1 mouse cellular context compared by ENCODE assay signal in the genomic region with DNA sequence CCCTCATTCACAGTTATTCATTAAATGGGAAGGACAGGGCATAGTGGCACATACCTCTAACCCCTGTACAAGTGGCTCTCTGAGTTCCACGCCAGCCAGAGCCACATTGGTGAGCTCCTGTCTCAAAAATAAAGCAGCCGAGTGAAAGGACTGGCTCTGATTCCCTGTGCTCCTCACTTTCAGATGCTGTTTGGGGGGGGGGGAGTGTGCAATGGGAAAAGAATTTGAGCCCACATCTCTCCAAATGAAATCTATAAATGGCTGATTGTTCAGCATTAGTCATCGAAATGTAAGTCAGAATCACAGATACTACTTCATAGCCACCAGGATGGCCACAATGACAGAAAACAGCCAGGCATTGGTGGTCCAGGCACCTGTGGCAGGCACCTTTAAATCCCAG.
TF ChIP-seq lines count a peak whose summit lies in the region.

No protein-coding gene starts in this region.

TF ChIP-seq in myocyte, 11 proteins besides CTCF, POLR2A, EP300 and RAD21:
- no peak for TF ChIP-seq USF1 (IDR thresholded peaks at IDR 0.05; ENCODE audit: low read depth)
- no peak for TF ChIP-seq CEBPB (IDR thresholded peaks at IDR 0.05; ENCODE audit: insufficient read depth, poor library complexity, severe bottlenecking)
